Mouse (Mus musculus) intestine, embryonic 16.5 days (tissue): ENCODE measurements around the gene Ccm2. TPM values are rescaled to one million over a fixed set of nuclear protein-coding genes. Genes with fewer than 3 reads are reported as not detected.

Experiments used
- ATAC-seq: fragments of 200-750 bp; cut with Nextera tagmentation; 2 replicates; pipeline ENCODE4 v1.8.0; 2017; ENCODE audit warnings: moderate TSS enrichment, moderate library complexity
- H3K27ac ChIP-seq: fragments of 300-500 bp; sonication (generic); 2 replicates; pipeline ENCODE4 v1.5.1; 2014; ENCODE audit warnings: mild to moderate bottlenecking, low read length
- H3K27me3 ChIP-seq: fragments of 300-500 bp; sonication (generic); replicated peaks from 2 replicates; pipeline ENCODE4 v1.6.1; 2014; ENCODE audit warnings: low read length, control low read depth, mixed read lengths; ENCODE audit not compliant: control insufficient read depth, insufficient read depth
- H3K36me3 ChIP-seq: fragments of 300-500 bp; sonication (generic); 2 replicates; pipeline ENCODE4 v1.6.1; 2014; ENCODE audit warnings: low read length, control low read depth; ENCODE audit not compliant: control insufficient read depth, insufficient read depth
- H3K4me1 ChIP-seq: fragments of 300-500 bp; sonication (generic); 2 replicates; pipeline ENCODE4 v1.6.1; 2014; ENCODE audit warnings: low read length, control low read depth, mixed read lengths; ENCODE audit not compliant: control insufficient read depth, insufficient read depth
- H3K4me2 ChIP-seq: fragments of 300-500 bp; sonication (generic); 2 replicates; pipeline ENCODE4 v1.6.1; 2014; ENCODE audit warnings: low read depth, low read length, control low read depth
- H3K4me3 ChIP-seq: fragments of 300-500 bp; sonication (generic); 2 replicates; pipeline ENCODE4 v1.5.1; 2014; ENCODE audit warnings: mild to moderate bottlenecking, low read length
- H3K9ac ChIP-seq: fragments of 300-500 bp; sonication (generic); 2 replicates; pipeline ENCODE4 v1.6.1; 2014; ENCODE audit warnings: low read depth, low read length
- H3K9me3 ChIP-seq: fragments of 300-500 bp; sonication (generic); 2 replicates; pipeline ENCODE4 v1.6.1; 2016; ENCODE audit warnings: low read length, control low read depth; ENCODE audit not compliant: control insufficient read depth
- WGBS: fragments of 180-500 bp; shearing (Covaris S2); extraction: QIAGEN DNeasy Blood & Tissue Kit; methylation state at CpG from one replicate; pipeline ENCODE4 v1.1.7; 2014; 5-methylcytosine and 5-hydroxymethylcytosine counted together
- polyA plus RNA-seq: library from polyadenylated mRNA; unstranded; fragments of >200 nt; fragmentation: Nextera tagmentation; extraction: Ambion mirVana; gene quantifications from 2 replicates; pipeline ENCODE4 v1.2.1, GENCODE M21; 2015

Ccm2 gene
- polyA plus RNA-seq, 1 experiment from 2014 or later, result 69.9 TPM

- H3K9ac ChIP-seq, result 0 out of 2 replicates have a peak overlapping the region, but pooled peaks have one; percentile 12
- H3K27me3 ChIP-seq, result no peaks in the 10 kb centered on the region
- H3K36me3 ChIP-seq, result peaks cover 2% of the 10 kb centered on the region; the same call in 1 of the 2 replicates
- peak overlapping the region; percentile 10; the same call in 1 of the 2 replicates for H3K4me3 ChIP-seq
- WGBS, result 52% methylated on average over 11 of the region's 11 CpGs
- H3K4me1 ChIP-seq, result peaks cover 13% of the 10 kb centered on the region; the same call in 1 of the 2 replicates
- peak overlapping the region; percentile 4; the same call in 1 of the 2 replicates for H3K4me2 ChIP-seq
- H3K9me3 ChIP-seq, result no peaks in the 10 kb centered on the region
- H3K27ac ChIP-seq, result peak overlapping the region; percentile 59
- ATAC-seq, result peak; percentile 62
Observed at GRCm38 (mm10) chr11:6568584-6569409, 22.1 kb downstream of the Ccm2 start.

- Histone ChIP-seq H3K36me3 (peaks cover 2% of the 10 kb centered on the region; the same call in 1 of the 2 replicates), H3K4me3 (no peak overlapping the region), H3K9me3 (no peaks in the 10 kb centered on the region), H3K9ac (no peak overlapping the region), H3K27ac (no peak overlapping the region; the same call in 1 of the 2 replicates), H3K27me3 (no peaks in the 10 kb centered on the region), H3K4me1 (peaks cover 13% of the 10 kb centered on the region; the same call in 1 of the 2 replicates), H3K4me2 (no peak overlapping the region)
- no peak for ATAC-seq
- WGBS, result 41% methylated on average over 3 of the region's 3 CpGs
Observed at GRCm38 (mm10) chr11:6569410-6569777, 22.7 kb downstream of the Ccm2 start.

- no peak overlapping the region for H3K4me2 ChIP-seq
- H3K27ac ChIP-seq, result no peak overlapping the region
- H3K9ac ChIP-seq, result no peak overlapping the region
- no peaks in the 10 kb centered on the region for H3K4me1 ChIP-seq
- H3K9me3 ChIP-seq, result no peaks in the 10 kb centered on the region
- no peaks in the 10 kb centered on the region for H3K36me3 ChIP-seq
- no peaks in the 10 kb centered on the region for H3K27me3 ChIP-seq
- no peak for ATAC-seq
- WGBS, result 83% methylated on average over 3 of the region's 3 CpGs
- H3K4me3 ChIP-seq, result no peak overlapping the region
Observed at GRCm38 (mm10) chr11:6576151-6576550, 29.5 kb downstream of the Ccm2 start.

GRCm38 (mm10) chr11:6579361-6579760 lies 32.7 kb downstream of the Ccm2 start:
- no peaks in the 10 kb centered on the region for H3K36me3 ChIP-seq
- no peak overlapping the region for H3K27ac ChIP-seq
- no peak overlapping the region for H3K9ac ChIP-seq
- H3K4me3 ChIP-seq, result no peak overlapping the region
- no peaks in the 10 kb centered on the region for H3K27me3 ChIP-seq
- H3K9me3 ChIP-seq, result no peaks in the 10 kb centered on the region
- H3K4me2 ChIP-seq, result no peak overlapping the region
- H3K4me1 ChIP-seq, result no peaks in the 10 kb centered on the region
- ATAC-seq, result no peak
- 85% methylated on average over 7 of the region's 7 CpGs for WGBS

GRCm38 (mm10) chr11:6580065-6580750 lies 33.5 kb downstream of the Ccm2 start:
- 69% methylated on average over 4 of the region's 4 CpGs for WGBS
- Histone ChIP-seq H3K4me3 (no peak overlapping the region), H3K9me3 (no peaks in the 10 kb centered on the region), H3K27me3 (no peaks in the 10 kb centered on the region), H3K9ac (no peak overlapping the region), H3K4me1 (no peaks in the 10 kb centered on the region), H3K36me3 (peaks cover 6% of the 10 kb centered on the region; the same call in 1 of the 2 replicates), H3K4me2 (no peak overlapping the region), H3K27ac (no peak overlapping the region)
- ATAC-seq, result 0 out of 2 replicates have a peak, but pooled peaks have one; percentile 31

GRCm38 (mm10) chr11:6581560-6581959 lies 34.9 kb downstream of the Ccm2 start:
- Histone ChIP-seq H3K4me2 (no peak overlapping the region), H3K27ac (no peak overlapping the region), H3K9me3 (no peaks in the 10 kb centered on the region), H3K9ac (no peak overlapping the region), H3K27me3 (no peaks in the 10 kb centered on the region), H3K4me1 (no peaks in the 10 kb centered on the region), H3K4me3 (no peak overlapping the region), H3K36me3 (peaks cover 6% of the 10 kb centered on the region; the same call in 1 of the 2 replicates)
- 87% methylated on average over 2 of the region's 2 CpGs for WGBS
- ATAC-seq, result no peak

GRCm38 (mm10) chr11:6585748-6586147 lies 39.1 kb downstream of the Ccm2 start:
- ATAC-seq, result no peak
- H3K27me3 ChIP-seq, result no peaks in the 10 kb centered on the region
- no peaks in the 10 kb centered on the region for H3K9me3 ChIP-seq
- no peak overlapping the region for H3K27ac ChIP-seq
- WGBS, result 94% methylated on average over 8 of the region's 8 CpGs
- H3K36me3 ChIP-seq, result peaks cover 17% of the 10 kb centered on the region
- H3K4me1 ChIP-seq, result no peaks in the 10 kb centered on the region; the same call in 1 of the 2 replicates
- H3K9ac ChIP-seq, result no peak overlapping the region
- H3K4me2 ChIP-seq, result no peak overlapping the region
- H3K4me3 ChIP-seq, result no peak overlapping the region

- H3K36me3 ChIP-seq, result peaks cover 26% of the 10 kb centered on the region
- H3K27ac ChIP-seq, result peak overlapping the region; percentile 73; the same call in 1 of the 2 replicates
- H3K4me2 ChIP-seq, result no peak overlapping the region
- no peak overlapping the region for H3K4me3 ChIP-seq
- 87% methylated on average over 3 of the region's 3 CpGs for WGBS
- H3K4me1 ChIP-seq, result no peaks in the 10 kb centered on the region; the same call in 1 of the 2 replicates
- no peaks in the 10 kb centered on the region for H3K27me3 ChIP-seq
- ATAC-seq, result no peak
- H3K9ac ChIP-seq, result no peak overlapping the region
- no peaks in the 10 kb centered on the region for H3K9me3 ChIP-seq
Observed at GRCm38 (mm10) chr11:6586660-6587059, 40.0 kb downstream of the Ccm2 start.

GRCm38 (mm10) chr11:6587249-6587940 lies 40.7 kb downstream of the Ccm2 start:
- 72% methylated on average over 7 of the region's 7 CpGs for WGBS
- H3K9ac ChIP-seq, result no peak overlapping the region
- H3K27ac ChIP-seq, result peak overlapping the region; percentile 73
- no peak overlapping the region for H3K4me2 ChIP-seq
- peaks cover 32% of the 10 kb centered on the region for H3K36me3 ChIP-seq
- ATAC-seq, result peak; percentile 71; the same call in 1 of the 2 replicates
- H3K27me3 ChIP-seq, result no peaks in the 10 kb centered on the region
- H3K4me1 ChIP-seq, result no peaks in the 10 kb centered on the region; the same call in 1 of the 2 replicates
- H3K9me3 ChIP-seq, result no peaks in the 10 kb centered on the region
- no peak overlapping the region for H3K4me3 ChIP-seq
